Mouse (Mus musculus) forebrain, embryonic 13.5 days (tissue): ENCODE measurements around the gene Nrsn2. TPM values are rescaled to one million over a fixed set of nuclear protein-coding genes. Genes with fewer than 3 reads are reported as not detected.

Experiments used
- polyA plus RNA-seq: library from polyadenylated mRNA; unstranded; fragments of >200 nt; fragmentation: Nextera tagmentation; extraction: Ambion mirVana; gene quantifications from 2 replicates; pipeline ENCODE4 v1.2.1, GENCODE M21; 2015

Gene Nrsn2
- polyA plus RNA-seq, 1 experiment from 2014 or later, result 11.8 TPM

Other genes with a start within 250 kb of the Nrsn2 start
- gene Tcf15, start 233.1 kb downstream of the Nrsn2 start, polyA plus RNA-seq, result 1.4 and 1.8 TPM in 2 replicates
- gene Csnk2a1, start 149.8 kb downstream of the Nrsn2 start, polyA plus RNA-seq, result 137 and 142 TPM in 2 replicates
- gene Tbc1d20, start 82.8 kb downstream of the Nrsn2 start, polyA plus RNA-seq, result 29.5 and 31.6 TPM in 2 replicates
- gene Rbck1, start 44.0 kb downstream of the Nrsn2 start, polyA plus RNA-seq, result 88.4 and 97.6 TPM in 2 replicates
- 0.79 and 0.97 TPM in 2 replicates for gene Trib3, start 32.6 kb downstream of the Nrsn2 start, polyA plus RNA-seq
- gene Sox12, start 21.4 kb upstream of the Nrsn2 start, polyA plus RNA-seq, result 15.8 and 17.6 TPM in 2 replicates
- 25.3 and 25.9 TPM in 2 replicates for gene Zcchc3, start 38.4 kb upstream of the Nrsn2 start, polyA plus RNA-seq
- 1.6 and 2.6 TPM in 2 replicates for gene 6820408C15Rik, start 38.9 kb upstream of the Nrsn2 start, polyA plus RNA-seq
- gene Defb23, start 88.0 kb upstream of the Nrsn2 start, polyA plus RNA-seq, result not detected in 2 replicates
- not detected in 2 replicates for gene Defb20, start 100.4 kb upstream of the Nrsn2 start, polyA plus RNA-seq
- not detected in 2 replicates for gene Defb22, start 113.5 kb upstream of the Nrsn2 start, polyA plus RNA-seq
- gene Defb26, start 135.1 kb upstream of the Nrsn2 start, polyA plus RNA-seq, result not detected in 2 replicates
- gene Defb28, start 141.6 kb upstream of the Nrsn2 start, polyA plus RNA-seq, result not detected in 2 replicates
- gene Defb29, start 163.5 kb upstream of the Nrsn2 start, polyA plus RNA-seq, result not detected in 2 replicates
- gene Gm17416, start 192.7 kb upstream of the Nrsn2 start, polyA plus RNA-seq, result not detected in 2 replicates
- gene Defb21, start 196.1 kb upstream of the Nrsn2 start, polyA plus RNA-seq, result not detected in 2 replicates
- gene Defb19, start 203.7 kb upstream of the Nrsn2 start, polyA plus RNA-seq, result not detected in 2 replicates
- gene Defb45, start 222.8 kb upstream of the Nrsn2 start, polyA plus RNA-seq, result not detected in 2 replicates
- gene Defb36, start 227.7 kb upstream of the Nrsn2 start, polyA plus RNA-seq, result not detected in 2 replicates
- not detected in 2 replicates for gene Defb25, start 246.4 kb upstream of the Nrsn2 start, polyA plus RNA-seq